8 mouse cellular contexts compared by ENCODE assay signal in the genomic region with DNA sequence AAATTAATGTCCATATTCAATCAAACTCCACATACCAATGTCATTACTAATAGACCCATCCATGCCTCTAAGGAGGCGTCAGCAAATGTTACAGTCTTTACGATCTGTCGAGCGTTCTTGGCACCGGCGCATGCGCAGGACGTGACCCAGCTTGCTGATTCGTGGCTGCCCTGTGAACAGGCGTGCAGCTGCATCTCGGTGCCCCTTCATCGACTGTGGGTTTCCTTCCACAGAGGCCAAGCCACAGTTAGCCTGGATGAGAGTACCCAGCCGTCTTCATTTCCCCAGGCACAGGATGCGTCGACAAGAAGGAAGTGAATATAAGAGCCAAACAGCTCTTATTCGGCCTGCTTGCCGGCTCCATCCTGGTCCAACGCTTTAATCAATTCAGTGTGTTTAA.
DNase-seq lines count a peak whose midpoint lies in the region.

No protein-coding gene starts in this region.

- intact Hi-C loops in left cerebral cortex, postnatal 10 days (cut with DNase I): no loop called here

- DNase-seq in gastrocnemius, adult 18-20 months (ENCODE audit: low spot score): peak; percentile 6
- no peak for DNase-seq in gastrocnemius, postnatal 4 days (ENCODE audit: low spot score in 2 of 2)
- peak; percentile 90 for DNase-seq in CD4-positive, CD25-positive, alpha-beta regulatory T cell, adult 2 months (ENCODE audit: low read depth, low spot score)
- peak; percentile 92 for DNase-seq in induced T-regulatory cell, adult 2 months (ENCODE audit: low read depth)
- DNase-seq in skeletal muscle tissue, adult 2 months (ENCODE audit: low read depth, low spot score): peak; percentile 51
- no peak for DNase-seq in left cerebral cortex, postnatal 10 days (ENCODE audit: extremely low spot score in 1 of 2, low spot score in 2 of 2)
- DNase-seq in urinary bladder, adult 2 months (ENCODE audit: low spot score): no peak
- DNase-seq in embryo, embryonic 9.5 days (ENCODE audit: extremely low spot score): no peak

Comparison
In these comparisons a context has a peak if more than half of its experiments do, and no peak if none do; other contexts are left out.
1. DNase-seq: peak in gastrocnemius, adult 18-20 months (single experiment), CD4-positive, CD25-positive, alpha-beta regulatory T cell, adult 2 months (single experiment), induced T-regulatory cell, adult 2 months (single experiment) and skeletal muscle tissue, adult 2 months (single experiment); none in gastrocnemius, postnatal 4 days (0 of 2), left cerebral cortex, postnatal 10 days (0 of 2), urinary bladder, adult 2 months (single experiment) and embryo, embryonic 9.5 days (single experiment).